Mouse (Mus musculus): Measurements from ENCODE around the gene Rab10. TPM values are rescaled to one million over a fixed set of nuclear protein-coding genes. Genes with fewer than 3 reads are reported as not detected.

Gene Rab10
- polyA plus RNA-seq, 1 experiment from 2014 or later, result 113 TPM

- no peaks in the 10 kb centered on the region for H3K27me3 ChIP-seq
- in situ Hi-C loops (cut with MboI; ENCODE audit: low pct_unique_long_range_greater_than_20kb), result no loop called here
- DNase-seq (ENCODE audit: low read depth, low spot score) (no peak), ATAC-seq (no peak)
- ChIA-PET CTCF (interaction anchor here (1.0 to 1.1 kb wide), 2 partner anchors 9 to 27 kb away, joined by 3 read pairs; no protein-coding TSS in a partner anchor), POLR2A (interaction anchor here (0.6 kb wide), 1 partner anchor 9 kb away, joined by 3 read pairs; no protein-coding TSS in a partner anchor)
- TF ChIP-seq CTCF (IDR thresholded peaks at IDR 0.05), result no peak
Observed at GRCm38 (mm10) chr12:3278880-3279339, 30.9 kb downstream of the Rab10 start.

- ATAC-seq, result no peak
- CTCF ChIA-PET, result interaction anchor here (1.2 kb wide), 1 partner anchor 18 kb away, joined by 4 read pairs; no protein-coding TSS in a partner anchor
- no peak for DNase-seq (ENCODE audit: low read depth, low spot score)
- in situ Hi-C loops (cut with MboI; ENCODE audit: low pct_unique_long_range_greater_than_20kb), result no loop called here
- H3K27me3 ChIP-seq, result no peaks in the 10 kb centered on the region
- POLR2A ChIA-PET, result no interaction called here
- TF ChIP-seq CTCF (IDR thresholded peaks at IDR 0.05), result no peak
Observed at GRCm38 (mm10) chr12:3270818-3271217, 39.0 kb downstream of the Rab10 start.

GRCm38 (mm10) chr12:3267397-3267796, 42.4 kb downstream of the Rab10 start:
- no peak for TF ChIP-seq CTCF (IDR thresholded peaks at IDR 0.05)
- ChIA-PET CTCF (interaction anchor here (1.4 kb wide), 1 partner anchor 12 kb away, joined by 4 read pairs; no protein-coding TSS in a partner anchor), POLR2A (no interaction called here)
- no peak for ATAC-seq
- DNase-seq (ENCODE audit: low read depth, low spot score), result no peak
- no peaks in the 10 kb centered on the region for H3K27me3 ChIP-seq
- in situ Hi-C loops (cut with MboI; ENCODE audit: low pct_unique_long_range_greater_than_20kb), result no loop called here

GRCm38 (mm10) chr12:3265188-3265587, 44.6 kb downstream of the Rab10 start:
- no peaks in the 10 kb centered on the region for H3K27me3 ChIP-seq
- DNase-seq (ENCODE audit: low read depth, low spot score) (no peak), ATAC-seq (no peak)
- TF ChIP-seq CTCF (IDR thresholded peaks at IDR 0.05), result no peak
- in situ Hi-C loops (cut with MboI; ENCODE audit: low pct_unique_long_range_greater_than_20kb), result no loop called here
- CTCF ChIA-PET, result no interaction called here
- POLR2A ChIA-PET, result no interaction called here

GRCm38 (mm10) chr12:3264449-3264848, 45.3 kb downstream of the Rab10 start:
- no peak for TF ChIP-seq CTCF (IDR thresholded peaks at IDR 0.05)
- DNase-seq (ENCODE audit: low read depth, low spot score) (no peak), ATAC-seq (no peak)
- CTCF ChIA-PET, result no interaction called here
- H3K27me3 ChIP-seq, result no peaks in the 10 kb centered on the region
- in situ Hi-C loops (cut with MboI; ENCODE audit: low pct_unique_long_range_greater_than_20kb), result no loop called here
- POLR2A ChIA-PET, result no interaction called here

GRCm38 (mm10) chr12:3261596-3261995, 48.2 kb downstream of the Rab10 start:
- no peak for ATAC-seq
- POLR2A ChIA-PET, result no interaction called here
- no peak for TF ChIP-seq CTCF (IDR thresholded peaks at IDR 0.05)
- no peaks in the 10 kb centered on the region for H3K27me3 ChIP-seq
- in situ Hi-C loops (cut with MboI; ENCODE audit: low pct_unique_long_range_greater_than_20kb), result no loop called here
- DNase-seq (ENCODE audit: low read depth, low spot score), result no peak
- CTCF ChIA-PET, result no interaction called here

GRCm38 (mm10) chr12:3255966-3256365, 53.8 kb downstream of the Rab10 start:
- no peaks in the 10 kb centered on the region for H3K27me3 ChIP-seq
- CTCF ChIA-PET, result interaction anchor here (1.0 to 1.3 kb wide), 3 partner anchors 11 to 135 kb away, joined by 3 to 4 read pairs (median 3); no protein-coding TSS in a partner anchor
- no peak for TF ChIP-seq CTCF (IDR thresholded peaks at IDR 0.05)
- DNase-seq (ENCODE audit: low read depth, low spot score) (no peak), ATAC-seq (peak; percentile 44)
- in situ Hi-C loops (cut with MboI; ENCODE audit: low pct_unique_long_range_greater_than_20kb), result no loop called here
- POLR2A ChIA-PET, result interaction anchor here (0.7 kb wide), 1 partner anchor 53 kb away, joined by 3 read pairs; the partner anchor contains the start of gene Rab10

- no peak for ATAC-seq
- CTCF ChIA-PET, result interaction anchor here (1.0 to 1.5 kb wide), 4 partner anchors 12 to 135 kb away, joined by 3 to 4 read pairs (median 4); no protein-coding TSS in a partner anchor
- in situ Hi-C loops (cut with MboI; ENCODE audit: low pct_unique_long_range_greater_than_20kb), result no loop called here
- POLR2A ChIA-PET, result interaction anchor here (0.6 kb wide), 1 partner anchor 17 kb away, joined by 3 read pairs; no protein-coding TSS in a partner anchor
- no peak for DNase-seq (ENCODE audit: low read depth, low spot score)
- TF ChIP-seq CTCF (IDR thresholded peaks at IDR 0.05), result no peak
- no peaks in the 10 kb centered on the region for H3K27me3 ChIP-seq
Observed at GRCm38 (mm10) chr12:3255435-3255834, 54.3 kb downstream of the Rab10 start.

- no peaks in the 10 kb centered on the region for H3K27me3 ChIP-seq
- ChIA-PET CTCF (interaction anchor here (0.6 to 1.2 kb wide), 3 partner anchors 17 to 138 kb away, joined by 3 to 4 read pairs (median 3); no protein-coding TSS in a partner anchor), POLR2A (no interaction called here)
- peak; percentile 60 for TF ChIP-seq CTCF (IDR thresholded peaks at IDR 0.05)
- in situ Hi-C loops (cut with MboI; ENCODE audit: low pct_unique_long_range_greater_than_20kb), result loop anchor here (5.0 kb wide), 2 partner anchors 49 to 109 kb away; no protein-coding TSS in a partner anchor
- DNase-seq (ENCODE audit: low read depth, low spot score) (no peak), ATAC-seq (no peak)
Observed at GRCm38 (mm10) chr12:3253591-3253990, 56.2 kb downstream of the Rab10 start.

- CTCF ChIA-PET, result interaction anchor here (1.0 kb wide), 1 partner anchor 60 kb away, joined by 3 read pairs; no protein-coding TSS in a partner anchor
- POLR2A ChIA-PET, result no interaction called here
Observed at GRCm38 (mm10) chr12:3246091-3246490, 63.7 kb downstream of the Rab10 start.

GRCm38 (mm10) chr12:3239544-3239943, 70.2 kb downstream of the Rab10 start:
- no peak for DNase-seq (ENCODE audit: low read depth, low spot score)
- TF ChIP-seq CTCF (IDR thresholded peaks at IDR 0.05), result no peak
- POLR2A ChIA-PET, result no interaction called here
- ATAC-seq, result no peak
- CTCF ChIA-PET, result no interaction called here
- in situ Hi-C loops (cut with MboI; ENCODE audit: low pct_unique_long_range_greater_than_20kb), result no loop called here
- H3K27me3 ChIP-seq, result no peaks in the 10 kb centered on the region

More at GRCm38 (mm10) chr12:3246091-3246490, 63.7 kb downstream of the Rab10 start:
- no peak for TF ChIP-seq CTCF (IDR thresholded peaks at IDR 0.05)
- H3K27me3 ChIP-seq, result no peaks in the 10 kb centered on the region
- ATAC-seq, result no peak
- no peak for DNase-seq (ENCODE audit: low read depth, low spot score)
- in situ Hi-C loops (cut with MboI; ENCODE audit: low pct_unique_long_range_greater_than_20kb), result no loop called here

Measured in Patski (cell line).